Mouse (Mus musculus): Measurements from ENCODE around the gene Gabpb2.

DNA sequence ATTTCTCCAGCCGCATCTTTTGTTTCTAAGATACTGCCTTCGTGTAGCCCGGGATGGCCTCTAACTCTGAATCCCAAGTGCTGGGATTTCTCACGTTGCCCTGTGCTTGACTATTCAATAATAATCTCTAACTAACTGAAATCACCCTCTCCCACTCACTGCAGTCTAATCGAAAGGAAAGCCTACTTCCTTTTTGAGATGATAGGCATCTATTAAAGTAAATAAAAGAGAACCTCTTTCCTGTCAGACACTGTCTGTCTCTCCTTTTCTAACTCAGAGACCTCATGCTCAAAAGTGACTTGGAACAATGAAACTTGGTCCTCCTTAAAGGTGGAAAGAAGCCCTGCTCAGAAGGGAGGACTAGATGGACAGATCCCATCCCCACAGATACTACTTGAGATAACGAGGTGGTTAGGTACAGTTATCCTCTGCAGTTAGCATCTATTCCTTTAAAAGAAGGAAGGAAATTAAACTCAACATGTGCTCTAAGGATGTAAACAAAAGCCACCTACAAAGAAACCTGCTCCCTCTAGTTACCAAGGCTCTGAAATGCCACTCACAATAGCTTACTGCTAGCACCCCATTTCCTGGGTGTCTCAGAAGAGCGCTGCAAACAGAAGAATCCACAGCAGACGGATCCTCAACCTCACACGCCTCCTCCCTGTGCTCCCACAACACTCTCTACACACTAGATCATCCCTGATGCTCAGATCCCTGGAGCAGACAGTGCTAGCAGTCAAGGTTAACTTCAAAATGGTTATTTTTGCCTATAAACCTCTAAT, 32.7 kb downstream of the Gabpb2 start:
- TF ChIP-seq CTCF (IDR thresholded peaks at IDR 0.05; ENCODE audit: borderline replicate concordance, insufficient read depth, low read depth, low read length) (no peak), POLR2A (IDR thresholded peaks at IDR 0.05; ENCODE audit: borderline replicate concordance, insufficient read depth, low read length) (no peak)

Data from cerebellum, adult 2 months (tissue).